Mouse (Mus musculus) thymus, postnatal 36 days (tissue): ENCODE measurements around the gene Cfd.

Experiments
- DNase-seq, 2 experiments: peaks; one replicate each; pipeline ENCODE4 v3.0.0; 2022; ENCODE audit warnings: mixed read lengths in 2 of 2

Gene Cfd

DNA sequence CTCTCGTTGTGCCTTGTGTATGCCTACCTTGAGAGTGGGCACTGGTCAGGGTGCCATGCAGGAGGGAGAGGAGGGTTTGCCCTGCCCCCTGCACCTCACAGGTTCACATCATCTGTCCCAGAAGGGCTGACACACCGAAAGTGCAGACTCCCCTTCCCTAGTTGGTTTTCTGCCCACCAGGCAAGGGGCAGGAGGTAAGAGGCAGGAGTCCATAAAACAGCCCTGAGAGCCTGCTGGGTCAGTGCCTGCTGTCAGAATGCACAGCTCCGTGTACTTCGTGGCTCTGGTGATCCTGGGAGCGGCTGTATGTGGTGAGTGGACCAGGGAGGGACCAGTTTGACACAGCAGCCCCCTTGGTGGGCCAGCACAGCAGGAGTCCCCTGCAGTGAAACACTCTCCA, at the start of gene Cfd:
Gene Cfd (plus strand): TSS at position 184 of the 400 bp plus-strand sequence.
- no peak for DNase-seq

- DNase-seq, result no peak
Measured at GRCm38 (mm10) chr10:79842322-79842721, 48.3 kb upstream of the Cfd start.

- no peak for DNase-seq
Measured at GRCm38 (mm10) chr10:79843476-79843875, 47.2 kb upstream of the Cfd start.

- no peak for DNase-seq
Measured at GRCm38 (mm10) chr10:79846553-79846952, 44.1 kb upstream of the Cfd start.

GRCm38 (mm10) chr10:79849941-79850628, 40.6 kb upstream of the Cfd start:
- peak; percentile 52 to 62 for DNase-seq

GRCm38 (mm10) chr10:79851653-79852052, 39.0 kb upstream of the Cfd start:
- DNase-seq, result no peak

GRCm38 (mm10) chr10:79852107-79852789, 38.4 kb upstream of the Cfd start:
- DNase-seq, result peak in 1 of 2 experiments; percentile 46

- DNase-seq, result peak in 1 of 2 experiments; percentile 25
Measured at GRCm38 (mm10) chr10:79852827-79853226, 37.8 kb upstream of the Cfd start.

DNA sequence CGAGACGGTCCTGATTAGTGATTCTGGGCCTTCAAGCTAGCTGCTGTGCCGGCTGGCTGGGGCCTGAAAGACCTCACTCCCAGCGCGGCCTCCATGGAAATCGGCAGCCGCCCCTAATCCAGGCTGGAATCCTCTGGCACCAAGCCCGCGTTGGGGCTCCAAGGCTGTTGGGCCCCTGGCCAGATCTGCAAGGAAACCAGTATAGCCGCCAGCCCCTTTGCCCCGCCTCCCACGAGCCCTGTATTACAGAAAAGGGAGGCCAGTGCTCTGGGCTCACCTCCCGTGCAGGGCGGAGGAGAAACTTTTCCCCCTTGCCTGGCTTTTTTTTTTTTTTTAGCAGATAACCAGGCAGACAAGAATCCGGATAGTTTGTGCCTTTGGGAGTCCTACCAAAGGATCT, 37.3 kb upstream of the Cfd start:
- peak; percentile 62 to 77 for DNase-seq

DNA sequence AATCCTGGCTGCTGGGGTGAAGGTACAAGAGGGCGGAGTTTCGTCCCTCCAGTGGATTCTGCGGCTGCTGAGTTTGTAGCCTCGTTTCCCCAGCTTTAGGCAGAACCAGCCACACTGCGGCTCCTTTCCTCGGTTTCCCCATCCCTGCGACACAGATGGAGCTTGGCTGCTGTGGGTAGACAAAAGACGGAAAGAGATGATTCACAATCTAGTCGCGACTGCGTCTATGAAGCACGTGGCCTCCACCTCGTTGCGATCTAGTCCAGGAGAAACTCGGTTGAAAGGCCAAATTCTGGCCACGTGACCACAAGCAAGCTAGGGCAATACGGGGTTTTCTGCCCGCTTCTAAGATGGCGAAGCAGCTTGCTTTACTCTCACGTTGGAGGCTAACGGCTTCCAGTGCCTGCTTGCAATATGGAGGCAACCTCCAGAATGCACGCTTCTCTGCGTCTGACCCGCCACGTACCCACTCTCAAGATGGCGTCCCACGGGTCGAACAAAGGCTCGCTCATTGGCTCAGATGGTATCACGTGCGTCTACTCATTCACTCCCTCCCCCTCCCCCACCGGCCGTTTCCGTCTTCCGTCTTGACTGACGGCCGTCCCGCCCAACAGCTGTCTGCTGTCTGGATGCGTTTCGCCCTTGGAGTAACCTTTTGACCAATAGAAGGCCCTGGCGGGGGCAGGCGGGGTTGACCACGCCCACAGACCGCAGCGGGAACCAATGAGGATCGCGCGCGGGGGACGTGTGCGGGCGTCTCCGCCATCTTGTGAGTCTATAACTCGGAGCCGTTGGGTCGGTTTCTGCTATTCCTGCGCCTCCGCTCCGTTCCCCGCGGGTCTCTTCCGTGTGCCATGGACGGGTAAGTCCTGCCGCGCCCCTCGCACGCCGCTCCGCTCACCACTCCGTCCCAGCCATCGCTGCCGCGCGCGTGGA, 36.5 kb upstream of the Cfd start, which contains the start of gene Ptbp1:
Gene Ptbp1 (plus strand): TSS at position 568 of the 936 bp plus-strand sequence.
- DNase-seq, result peak; percentile 99

- DNase-seq, result peak; percentile 83 to 88
Measured at GRCm38 (mm10) chr10:79854801-79855541, 35.7 kb upstream of the Cfd start.

DNA sequence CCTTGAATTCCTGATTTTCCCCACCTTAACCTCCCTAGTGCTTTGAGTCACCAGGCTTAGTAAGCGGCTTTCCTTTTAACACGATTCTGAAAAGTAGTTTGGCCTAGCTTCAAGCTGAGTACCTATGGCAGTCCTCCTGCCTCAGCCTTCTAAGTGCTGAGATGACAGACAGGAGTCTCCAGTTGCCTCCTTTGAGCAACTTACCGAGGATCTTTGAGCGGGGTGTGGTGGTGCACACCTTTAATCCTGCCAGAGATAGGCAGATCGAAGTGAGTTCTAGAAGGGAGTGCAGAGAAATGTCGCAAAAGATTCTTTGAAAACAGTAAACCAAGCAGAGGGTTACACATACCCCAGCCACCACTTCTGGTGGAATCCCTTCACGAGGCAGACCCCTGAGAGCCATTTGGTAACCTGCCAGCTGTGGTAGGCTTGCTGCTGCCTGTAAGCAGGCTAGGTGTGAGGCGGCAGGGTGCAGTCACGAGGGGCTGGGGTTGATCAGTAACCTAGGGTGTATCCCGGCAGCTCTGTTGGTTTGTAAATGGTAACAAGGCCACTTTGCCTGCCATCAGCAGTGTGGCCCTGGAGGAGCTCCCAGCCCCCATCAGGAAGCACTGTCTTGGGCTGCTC, 35.0 kb upstream of the Cfd start:
- DNase-seq, result peak in 1 of 2 experiments; percentile 49

DNA sequence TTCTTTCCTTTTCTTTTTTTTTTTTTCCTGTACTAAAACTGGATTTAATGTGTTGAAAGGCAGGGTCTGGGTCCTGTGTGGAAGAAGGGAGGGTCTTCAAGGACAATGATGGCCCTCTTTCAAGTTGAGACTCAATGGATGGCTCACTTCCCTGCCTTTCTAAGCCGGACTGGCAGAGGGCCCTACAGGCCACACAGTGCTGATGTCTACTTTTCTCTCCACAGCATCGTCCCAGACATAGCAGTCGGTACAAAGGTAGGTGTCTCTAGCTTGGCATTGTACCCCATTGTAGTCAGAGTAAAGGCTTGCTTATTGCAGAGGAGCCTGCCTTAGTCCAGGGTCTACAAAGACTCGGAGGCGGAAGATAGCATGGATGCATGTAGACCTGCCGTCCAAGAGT, 34.4 kb upstream of the Cfd start:
- no peak for DNase-seq

DNA sequence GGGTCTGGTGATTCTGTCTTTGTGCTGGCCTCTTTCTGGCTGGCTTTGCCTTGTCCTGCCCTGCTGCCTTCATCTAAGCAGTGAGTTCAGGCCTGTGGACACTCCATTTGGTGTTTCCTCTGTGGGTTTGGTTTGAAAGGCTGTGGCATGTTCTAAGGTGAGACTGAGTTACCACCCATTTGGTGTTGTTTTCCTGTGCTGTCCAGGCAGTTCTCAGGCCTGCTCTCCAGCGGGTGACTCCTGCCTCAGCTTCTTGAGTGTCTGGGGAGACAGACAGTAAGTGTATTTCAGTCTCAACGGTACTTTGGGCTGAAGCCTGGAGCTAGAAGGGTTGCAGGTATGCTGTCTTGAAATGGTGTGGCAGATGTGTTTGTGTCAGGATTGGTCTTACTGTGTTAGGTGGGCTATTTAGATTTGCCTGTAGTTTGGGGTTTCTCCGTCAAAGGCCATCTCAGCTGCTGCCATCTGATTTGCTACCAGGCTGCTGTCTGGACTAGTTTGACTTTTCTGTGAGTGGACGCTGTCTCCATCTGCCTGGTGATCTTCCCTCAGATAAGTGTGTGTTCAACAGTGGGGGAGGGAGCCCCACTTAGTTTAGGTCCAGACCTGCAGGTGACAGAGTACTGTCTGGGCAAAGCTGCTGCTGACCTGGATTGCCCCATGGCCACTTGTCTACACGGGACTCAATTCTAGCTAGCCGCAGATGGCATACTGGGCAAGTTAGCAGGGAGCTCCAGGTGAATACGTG, 33.8 kb upstream of the Cfd start:
- no peak for DNase-seq

DNA sequence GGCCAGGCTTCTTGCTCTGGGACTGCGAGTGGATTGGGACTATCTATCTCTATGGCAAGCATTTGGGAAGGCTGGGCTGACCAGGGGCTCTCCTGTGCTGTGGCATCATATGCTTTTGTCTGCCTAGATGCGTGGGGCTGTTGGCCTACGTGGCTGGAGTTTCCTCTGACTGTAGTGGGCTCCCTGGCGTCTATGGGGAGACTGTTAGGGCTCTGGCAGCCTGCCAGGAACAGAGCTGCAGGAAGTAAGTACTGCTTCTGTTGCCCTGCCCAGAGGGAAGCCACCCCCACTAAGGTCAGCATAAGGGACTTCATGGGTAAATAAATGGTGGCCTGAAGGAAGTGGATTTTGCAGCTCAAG, 33.2 kb upstream of the Cfd start:
- peak in 1 of 2 experiments; percentile 67 for DNase-seq

GRCm38 (mm10) chr10:79857894-79858293, 32.8 kb upstream of the Cfd start:
- DNase-seq, result no peak

DNA sequence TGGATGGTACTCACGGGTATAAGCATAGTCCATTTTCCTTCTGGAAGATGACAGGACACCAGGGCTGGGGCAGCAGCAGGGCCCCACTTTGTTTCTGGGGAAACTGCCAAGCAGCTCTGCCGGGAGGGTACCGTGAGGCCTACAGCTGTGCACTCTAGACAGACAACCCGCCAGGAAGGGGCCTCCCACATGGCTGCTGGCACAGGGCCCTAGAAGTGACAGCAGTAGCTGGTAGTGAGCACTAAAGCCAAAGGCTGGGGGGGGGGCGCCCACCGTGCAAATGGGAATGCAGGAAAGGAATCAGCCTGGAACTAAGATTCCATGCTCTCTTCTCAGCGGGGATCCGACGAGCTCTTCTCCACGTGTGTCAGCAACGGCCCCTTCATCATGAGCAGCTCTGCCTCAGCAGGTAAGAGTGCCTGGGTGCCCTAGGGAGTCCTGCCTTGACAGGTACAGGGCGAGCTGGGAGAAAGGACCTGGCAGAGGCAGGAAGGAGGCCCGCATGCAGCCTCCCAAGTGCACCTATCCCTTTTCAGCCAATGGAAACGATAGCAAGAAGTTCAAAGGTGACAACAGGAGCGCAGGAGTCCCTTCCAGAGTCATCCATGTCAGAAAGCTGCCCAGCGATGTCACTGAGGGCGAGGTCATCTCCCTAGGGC, 32.1 kb upstream of the Cfd start:
- peak in 1 of 2 experiments; percentile 44 for DNase-seq

- DNase-seq, result no peak
Measured at GRCm38 (mm10) chr10:79859116-79859515, 31.5 kb upstream of the Cfd start.

DNA sequence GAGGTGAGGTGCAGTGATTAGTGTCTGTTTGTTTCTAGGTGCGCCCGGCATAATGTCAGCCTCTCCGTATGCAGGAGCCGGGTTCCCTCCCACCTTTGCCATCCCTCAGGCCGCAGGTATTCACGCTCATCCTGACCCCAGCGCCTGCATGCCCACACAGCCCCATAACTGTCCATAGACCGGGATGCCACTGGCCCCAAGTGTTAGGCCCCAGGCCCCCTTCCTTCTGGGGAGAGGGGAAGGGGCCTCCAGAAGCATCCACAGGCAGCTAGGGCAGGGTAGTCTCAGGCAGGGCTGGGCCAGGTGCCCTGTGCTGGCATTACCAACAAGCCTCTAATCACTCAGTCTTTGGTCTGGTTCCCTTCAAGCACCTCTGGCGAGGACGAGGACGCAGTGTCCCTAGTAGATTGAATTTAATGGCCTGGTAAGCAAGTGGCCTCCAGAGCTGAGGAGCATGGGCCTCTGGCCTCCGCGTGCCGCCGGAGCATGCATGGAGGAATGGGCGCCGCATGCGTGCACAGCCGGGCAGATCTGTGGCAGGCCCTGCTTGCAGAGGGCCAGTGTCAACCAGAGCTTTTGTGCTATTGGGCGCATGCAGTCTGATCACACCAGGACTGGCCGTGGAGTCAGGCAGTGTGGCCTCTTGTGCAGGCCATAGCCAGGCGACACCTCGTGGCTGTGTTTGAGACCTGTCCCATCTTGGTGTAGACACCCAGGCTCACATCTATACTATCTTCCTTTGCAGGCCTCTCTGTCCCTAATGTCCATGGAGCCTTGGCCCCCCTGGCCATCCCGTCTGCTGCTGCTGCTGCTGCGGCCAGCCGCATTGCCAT, 30.4 kb upstream of the Cfd start:
- no peak for DNase-seq
